Mouse (Mus musculus): ENCODE results near the gene Oas1c. TPM values are rescaled to one million over a fixed set of nuclear protein-coding genes. Genes with fewer than 3 reads are reported as not detected.
A peak's percentile ranks its signal among the peaks of the same experiment; 100 is the strongest.

Gene Oas1c
- polyA plus RNA-seq, 1 experiment from 2014 or later: 0.46 TPM

DNA sequence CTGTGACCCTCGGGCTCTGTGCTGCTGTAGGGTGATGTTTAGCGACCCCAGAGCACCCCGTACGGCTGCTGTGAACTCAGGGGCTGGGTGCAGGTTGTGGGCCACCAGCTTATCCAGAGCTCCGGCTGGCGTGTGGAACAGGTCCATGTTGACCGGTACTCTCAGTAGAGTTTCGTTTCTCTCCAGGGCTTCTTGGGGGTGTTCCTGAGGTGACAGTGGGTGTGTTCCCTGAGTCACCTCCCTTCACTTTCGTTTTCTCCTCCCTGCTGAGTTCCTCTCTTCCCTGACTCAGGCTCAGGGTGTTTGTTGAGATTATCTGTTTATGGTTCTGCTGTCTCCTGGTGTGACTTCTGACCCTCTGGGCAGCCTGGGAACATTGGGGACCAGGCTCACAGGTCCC, 34.8 kb downstream of the Oas1c start, which contains the start of gene Oas3:
TSS of gene Oas3 (minus strand) at position 184 of the 400 bp plus-strand sequence.
- WGBS: 85% methylated on average over 9 of the region's 9 CpGs
- ATAC-seq (ENCODE audit: low read depth): no peak
- H3K9me3 ChIP-seq: no peaks in the 10 kb centered on the region

GRCm38 (mm10) chr5:120776801-120777200, 35.5 kb downstream of the Oas1c start:
- no peak overlapping the region for H3K9ac ChIP-seq
- no peak overlapping the region for H3K27ac ChIP-seq (replicated peaks)
- ATAC-seq (ENCODE audit: low read depth): no peak
- H3K27me3 ChIP-seq: no peaks in the 10 kb centered on the region
- H3K9me3 ChIP-seq: no peaks in the 10 kb centered on the region
- no peaks in the 10 kb centered on the region for H3K36me3 ChIP-seq
- H3K4me3 ChIP-seq: no peak overlapping the region
- no peaks in the 10 kb centered on the region for H3K4me1 ChIP-seq (replicated peaks)
- no peak overlapping the region for H3K4me2 ChIP-seq
- WGBS: 83% methylated on average over 5 of the region's 5 CpGs

More for the DNA sequence above, 34.8 kb downstream of the Oas1c start, which contains the start of gene Oas3:
- Histone ChIP-seq H3K9ac (no peak within 1 kb of the TSS), H3K27ac (replicated peaks) (no peak within 1 kb of the TSS), H3K4me1 (replicated peaks) (no peaks in the 10 kb centered on the region), H3K36me3 (no peaks in the 10 kb centered on the region), H3K4me3 (no peak within 1 kb of the TSS), H3K27me3 (no peaks in the 10 kb centered on the region), H3K4me2 (no peak within 1 kb of the TSS)

DNA sequence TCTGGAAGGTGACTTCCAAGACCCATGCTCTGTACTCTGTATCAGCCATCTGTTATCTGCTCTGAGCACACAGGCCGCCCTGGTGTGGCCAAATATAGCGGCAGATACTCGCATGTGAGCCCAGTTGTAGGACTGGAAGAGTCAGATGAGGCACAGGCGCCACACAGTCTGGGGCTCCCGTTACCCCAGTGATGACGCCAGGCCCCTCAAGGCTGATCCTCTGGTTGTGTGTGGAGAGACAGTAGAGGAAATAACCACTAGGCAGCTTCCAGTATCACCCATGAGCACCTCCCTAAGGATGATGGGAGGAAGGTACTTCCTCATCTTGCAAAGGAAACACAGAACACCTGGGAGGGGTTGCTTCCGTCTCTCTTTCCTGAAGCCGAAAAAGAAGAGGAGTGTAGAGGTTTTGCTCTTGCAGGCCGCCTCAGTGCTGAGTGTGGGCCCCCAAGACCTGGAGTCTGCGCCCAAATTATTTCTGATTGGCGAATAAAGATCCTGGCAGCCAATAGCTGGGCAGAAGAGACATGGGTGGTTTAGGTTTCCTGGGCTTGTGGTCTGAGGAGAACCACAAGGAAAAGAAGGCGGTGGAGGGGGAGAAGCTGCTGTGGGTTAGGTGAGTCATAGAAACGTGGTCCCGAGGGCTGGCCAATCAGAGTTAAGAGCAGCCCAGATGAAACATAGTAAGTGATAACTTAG, 36.9 kb downstream of the Oas1c start:
- no peak overlapping the region for H3K4me2 ChIP-seq
- no peaks in the 10 kb centered on the region for H3K27me3 ChIP-seq
- 85% methylated on average over 14 of the region's 14 CpGs for WGBS
- H3K27ac ChIP-seq (replicated peaks): no peak overlapping the region
- ATAC-seq (ENCODE audit: low read depth): no peak
- no peaks in the 10 kb centered on the region for H3K4me1 ChIP-seq (replicated peaks)
- no peaks in the 10 kb centered on the region for H3K9me3 ChIP-seq
- H3K36me3 ChIP-seq: no peaks in the 10 kb centered on the region
- H3K9ac ChIP-seq: no peak overlapping the region
- H3K4me3 ChIP-seq: no peak overlapping the region

DNA sequence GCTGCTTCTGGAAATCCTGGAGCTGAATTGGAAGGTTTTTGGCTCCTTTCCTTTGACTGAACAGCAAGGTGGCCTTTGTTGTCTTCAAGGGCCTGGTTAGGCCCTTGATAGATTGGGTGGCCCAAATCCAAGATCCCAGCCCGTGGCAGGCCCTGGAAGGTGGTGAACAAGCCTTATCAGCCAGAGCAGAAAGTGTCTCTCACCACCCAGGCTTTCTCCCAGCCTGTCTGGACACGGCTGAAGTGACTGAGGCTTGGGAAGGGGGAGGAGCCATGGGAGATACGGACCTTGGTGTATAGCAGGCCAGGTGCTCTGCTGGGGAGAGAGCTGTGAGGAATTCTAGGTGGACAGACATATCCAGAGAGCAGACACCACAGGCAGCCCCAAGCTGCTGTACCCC, 42.9 kb downstream of the Oas1c start:
- Histone ChIP-seq H3K9ac (no peak overlapping the region), H3K4me2 (no peak overlapping the region), H3K4me3 (no peak overlapping the region), H3K27me3 (no peaks in the 10 kb centered on the region), H3K36me3 (no peaks in the 10 kb centered on the region), H3K9me3 (no peaks in the 10 kb centered on the region), H3K27ac (replicated peaks) (no peak overlapping the region), H3K4me1 (replicated peaks) (no peaks in the 10 kb centered on the region)
- ATAC-seq (ENCODE audit: low read depth): no peak
- 80% methylated on average over 3 of the region's 3 CpGs for WGBS

GRCm38 (mm10) chr5:120765010-120765409, 47.3 kb downstream of the Oas1c start:
- no peaks in the 10 kb centered on the region for H3K9me3 ChIP-seq
- ATAC-seq (ENCODE audit: low read depth): no peak
- H3K27me3 ChIP-seq: no peaks in the 10 kb centered on the region
- H3K9ac ChIP-seq: no peak overlapping the region
- no peaks in the 10 kb centered on the region for H3K4me1 ChIP-seq (replicated peaks)
- H3K36me3 ChIP-seq: no peaks in the 10 kb centered on the region
- H3K4me3 ChIP-seq: no peak overlapping the region
- WGBS: 66% methylated on average over 8 of the region's 8 CpGs
- no peak overlapping the region for H3K27ac ChIP-seq (replicated peaks)
- no peak overlapping the region for H3K4me2 ChIP-seq

DNA sequence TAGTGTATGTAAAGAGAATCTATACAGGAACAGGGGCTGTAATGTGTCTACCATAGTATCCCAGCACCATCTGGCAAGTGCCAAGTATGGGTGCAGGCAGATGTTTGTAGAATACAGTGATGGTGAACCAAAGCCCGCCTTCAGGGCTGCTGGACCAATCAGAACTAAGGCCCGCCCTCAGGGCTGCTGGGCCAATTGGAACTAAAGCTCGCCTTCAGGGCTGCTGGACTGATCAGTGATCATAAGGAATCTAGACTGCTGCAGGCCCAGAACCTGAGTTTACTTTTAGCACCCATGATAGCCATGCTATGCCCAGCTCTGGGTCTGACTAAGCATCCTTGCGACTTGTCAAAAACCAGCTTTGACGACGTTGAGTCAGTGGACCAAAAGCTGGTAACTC, 50.4 kb downstream of the Oas1c start:
- Histone ChIP-seq H3K36me3 (no peaks in the 10 kb centered on the region), H3K27ac (replicated peaks) (no peak overlapping the region), H3K4me2 (peak overlapping the region; percentile 25; the same call in 1 of the 2 replicates), H3K9ac (no peak overlapping the region), H3K27me3 (no peaks in the 10 kb centered on the region), H3K9me3 (no peaks in the 10 kb centered on the region), H3K4me3 (no peak overlapping the region), H3K4me1 (replicated peaks) (no peaks in the 10 kb centered on the region)
- 32% methylated on average over 6 of the region's 6 CpGs for WGBS
- no peak; the same call in 1 of the 2 replicates for ATAC-seq (ENCODE audit: low read depth)

DNA sequence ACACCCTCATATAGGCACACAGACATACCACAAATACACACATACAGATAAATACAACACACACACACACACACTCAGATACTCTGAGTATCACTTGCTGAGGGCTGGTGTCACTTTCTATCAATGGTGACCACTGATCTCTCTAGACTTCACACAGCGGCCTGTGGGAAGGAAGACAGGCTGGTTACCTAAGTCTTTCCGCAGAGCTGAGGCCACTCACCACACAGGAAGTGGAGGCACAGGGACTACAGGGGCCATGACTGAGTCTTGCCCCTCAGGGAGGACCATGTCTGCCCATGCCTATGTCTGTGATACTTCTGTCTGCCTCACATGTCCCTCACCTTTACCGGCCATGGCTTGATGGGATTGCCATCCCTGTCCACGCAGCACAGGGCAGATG, 58.1 kb downstream of the Oas1c start:
- Histone ChIP-seq H3K36me3 (no peaks in the 10 kb centered on the region), H3K9me3 (no peaks in the 10 kb centered on the region), H3K4me3 (no peak overlapping the region), H3K4me2 (no peak overlapping the region), H3K27ac (replicated peaks) (no peak overlapping the region), H3K9ac (no peak overlapping the region), H3K27me3 (no peaks in the 10 kb centered on the region), H3K4me1 (replicated peaks) (no peaks in the 10 kb centered on the region)
- WGBS: 82% methylated on average over 4 of the region's 4 CpGs
- no peak for ATAC-seq (ENCODE audit: low read depth)

DNA sequence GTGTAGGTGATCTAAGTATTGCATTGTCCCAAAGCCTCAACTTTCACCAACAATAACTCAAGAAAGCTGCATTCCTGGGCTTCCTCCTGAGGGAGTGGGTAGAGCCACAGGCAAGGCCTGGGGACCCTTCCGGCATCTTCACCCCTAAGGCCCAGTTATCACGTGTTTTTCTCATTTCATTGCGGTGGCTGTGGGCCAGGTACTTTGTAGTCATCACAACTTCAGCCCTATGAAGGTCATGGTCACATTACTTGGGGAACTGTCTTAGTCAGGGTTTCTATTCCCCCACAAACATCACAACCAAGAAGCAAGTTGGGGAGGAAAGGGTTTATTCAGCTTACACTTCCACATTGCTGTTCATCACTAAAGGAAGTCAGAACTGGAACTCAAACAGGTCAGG, 59.5 kb downstream of the Oas1c start:
- H3K4me3 ChIP-seq: no peak overlapping the region
- no peaks in the 10 kb centered on the region for H3K4me1 ChIP-seq (replicated peaks)
- H3K27me3 ChIP-seq: no peaks in the 10 kb centered on the region
- H3K9ac ChIP-seq: no peak overlapping the region
- WGBS: 77% methylated on average over 3 of the region's 3 CpGs
- H3K27ac ChIP-seq (replicated peaks): no peak overlapping the region
- H3K9me3 ChIP-seq: no peaks in the 10 kb centered on the region
- H3K4me2 ChIP-seq: no peak overlapping the region
- ATAC-seq (ENCODE audit: low read depth): no peak
- no peaks in the 10 kb centered on the region for H3K36me3 ChIP-seq

GRCm38 (mm10) chr5:120751206-120751605, 61.1 kb downstream of the Oas1c start:
- WGBS: 74% methylated on average over 3 of the region's 3 CpGs
- no peak overlapping the region for H3K4me3 ChIP-seq

More at GRCm38 (mm10) chr5:120751206-120751605, 61.1 kb downstream of the Oas1c start:
- H3K4me2 ChIP-seq: no peak overlapping the region
- no peaks in the 10 kb centered on the region for H3K36me3 ChIP-seq
- no peak overlapping the region for H3K27ac ChIP-seq (replicated peaks)
- no peak for ATAC-seq (ENCODE audit: low read depth)
- H3K9me3 ChIP-seq: no peaks in the 10 kb centered on the region
- peaks cover 2% of the 10 kb centered on the region; the same call in 1 of the 2 replicates for H3K4me1 ChIP-seq (replicated peaks)
- no peaks in the 10 kb centered on the region for H3K27me3 ChIP-seq
- no peak overlapping the region for H3K9ac ChIP-seq

Small RNA genes lying within 50 kb of the gene (microRNA-seq; reads per million reads assigned to microRNA genes)
- not detected for gene Gm22907

Other genes starting within 250 kb of the Oas1c start
- 22.4 and 22.5 TPM in 2 replicates for gene Tpcn1, start 223.8 kb downstream of the Oas1c start, polyA plus RNA-seq (2015; fragmentation: Nextera tagmentation; extraction: Ambion mirVana)
- gene Iqcd, start 223.5 kb downstream of the Oas1c start, polyA plus RNA-seq (2015; fragmentation: Nextera tagmentation; extraction: Ambion mirVana): 0.94 and 1.0 TPM in 2 replicates
- gene Rita1, start 199.9 kb downstream of the Oas1c start, polyA plus RNA-seq (2015; fragmentation: Nextera tagmentation; extraction: Ambion mirVana): 19.9 and 25.1 TPM in 2 replicates
- gene Ddx54, start 199.8 kb downstream of the Oas1c start, polyA plus RNA-seq (2015; fragmentation: Nextera tagmentation; extraction: Ambion mirVana): 44.6 and 45.7 TPM in 2 replicates
- not detected in 2 replicates for gene Cfap73, start 178.3 kb downstream of the Oas1c start, polyA plus RNA-seq (2015; fragmentation: Nextera tagmentation; extraction: Ambion mirVana)
- 0.31 TPM in 1 of 2 replicates, not detected in the other for gene Rasal1, start 163.7 kb downstream of the Oas1c start, polyA plus RNA-seq (2015; fragmentation: Nextera tagmentation; extraction: Ambion mirVana)
- gene Dtx1, start 100.6 kb downstream of the Oas1c start, polyA plus RNA-seq (2015; fragmentation: Nextera tagmentation; extraction: Ambion mirVana): 37.3 and 39.6 TPM in 2 replicates
- gene Oas2, start 62.7 kb downstream of the Oas1c start, polyA plus RNA-seq (2015; fragmentation: Nextera tagmentation; extraction: Ambion mirVana): 0.19 and 0.43 TPM in 2 replicates
- gene Oas3, start 34.9 kb downstream of the Oas1c start, polyA plus RNA-seq (2015; fragmentation: Nextera tagmentation; extraction: Ambion mirVana): 0.45 and 0.56 TPM in 2 replicates
- 0.14 TPM in 1 of 2 replicates, not detected in the other for gene Oas1e, start 17.0 kb downstream of the Oas1c start, polyA plus RNA-seq (2015; fragmentation: Nextera tagmentation; extraction: Ambion mirVana)
- not detected in 2 replicates for gene Oas1f, start 34.9 kb upstream of the Oas1c start, polyA plus RNA-seq (2015; fragmentation: Nextera tagmentation; extraction: Ambion mirVana)
- not detected in 2 replicates for gene Oas1h, start 48.9 kb upstream of the Oas1c start, polyA plus RNA-seq (2015; fragmentation: Nextera tagmentation; extraction: Ambion mirVana)
- 0.46 TPM in 1 of 2 replicates, not detected in the other for gene Oas1g, start 75.1 kb upstream of the Oas1c start, polyA plus RNA-seq (2015; fragmentation: Nextera tagmentation; extraction: Ambion mirVana)
- 0.88 and 0.96 TPM in 2 replicates for gene Oas1a, start 95.0 kb upstream of the Oas1c start, polyA plus RNA-seq (2015; fragmentation: Nextera tagmentation; extraction: Ambion mirVana)
- gene Oas1d, start 102.0 kb upstream of the Oas1c start, polyA plus RNA-seq (2015; fragmentation: Nextera tagmentation; extraction: Ambion mirVana): not detected in 2 replicates
- gene Rph3a, start 197.6 kb upstream of the Oas1c start, polyA plus RNA-seq (2015; fragmentation: Nextera tagmentation; extraction: Ambion mirVana): 9.0 and 9.4 TPM in 2 replicates